Mouse (Mus musculus) thymus, adult 2 months (tissue): ENCODE measurements around the gene Lrrc7. TPM values are rescaled to one million over a fixed set of nuclear protein-coding genes. Genes with fewer than 3 reads are reported as not detected.

Experiments
- DNase-seq: peaks from one replicate; pipeline ENCODE4 v3.0.0; 2021
- H3K27ac ChIP-seq: fragments of 200-500 bp; 2 replicates; pipeline ENCODE4 v1.5.1; 2012; ENCODE audit warnings: low read length, control low read depth; ENCODE audit not compliant: control insufficient read depth, insufficient read depth
- H3K27me3 ChIP-seq: fragments of 200-500 bp; 2 replicates; pipeline ENCODE4 v1.6.1; 2012; ENCODE audit warnings: mild to moderate bottlenecking, low read length, moderate library complexity, mixed read lengths; ENCODE audit not compliant: control insufficient read depth, insufficient read depth
- H3K36me3 ChIP-seq: fragments of 200-500 bp; 2 replicates; pipeline ENCODE4 v1.6.1; 2012; ENCODE audit warnings: mild to moderate bottlenecking, low read length, moderate library complexity; ENCODE audit not compliant: control insufficient read depth, insufficient read depth
- H3K4me1 ChIP-seq: fragments of 200-500 bp; replicated peaks from 2 replicates; pipeline ENCODE4 v1.6.1; 2012; ENCODE audit warnings: low read length; ENCODE audit not compliant: control insufficient read depth, insufficient read depth
- H3K4me3 ChIP-seq: fragments of 200-500 bp; 2 replicates; pipeline ENCODE4 v1.5.1; 2012; ENCODE audit warnings: mild to moderate bottlenecking, low read length, control low read depth, moderate library complexity; ENCODE audit not compliant: control insufficient read depth, insufficient read depth
- CTCF ChIP-seq: fragments of 200-500 bp; IDR thresholded peaks from 2 replicates; pipeline ENCODE4 v1.5.1; 2012; ENCODE audit warnings: mild to moderate bottlenecking, control low read depth, low read length, moderate library complexity, borderline replicate concordance; ENCODE audit not compliant: control insufficient read depth, poor library complexity, insufficient read depth; ENCODE audit errors: extremely low read depth
- POLR2A ChIP-seq: fragments of 200-500 bp; IDR thresholded peaks from 2 replicates; pipeline ENCODE4 v1.6.1; 2012; ENCODE audit warnings: mild to moderate bottlenecking, low read length, control low read depth, moderate library complexity; ENCODE audit not compliant: control insufficient read depth, poor library complexity, insufficient read depth; ENCODE audit errors: extremely low read depth
- WGBS: fragments of 180-500 bp; shearing (Covaris S2); methylation state at CpG from one replicate; pipeline ENCODE4 v1.1.7; 2018; 5-methylcytosine and 5-hydroxymethylcytosine counted together
- polyA plus RNA-seq: library from polyadenylated mRNA; depleted of rRNA; stranded (reverse); fragments of >200 nt; gene quantifications from 2 replicates; pipeline ENCODE4 v1.2.3, GENCODE M21; 2012

Lrrc7 gene
- polyA plus RNA-seq, 1 experiment: not detected

DNA sequence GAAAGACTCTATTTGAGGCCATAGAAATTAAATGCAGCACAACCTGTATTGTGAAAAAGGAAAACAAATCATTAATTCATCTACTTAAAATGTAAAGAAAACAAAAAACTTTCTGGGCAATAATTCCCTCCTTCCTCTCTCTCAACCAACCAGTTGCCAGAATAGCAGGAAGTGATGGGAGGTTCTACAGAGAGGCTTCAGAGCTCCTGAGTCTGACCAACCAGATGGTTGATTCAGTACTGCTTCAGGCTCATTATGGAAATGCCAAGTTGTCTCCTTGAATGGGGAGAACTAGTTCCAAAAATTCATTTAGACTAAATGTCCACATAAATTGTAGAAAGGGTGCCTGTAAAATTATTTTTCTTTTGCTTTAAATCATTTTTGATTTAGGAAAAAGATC lies 231.9 kb downstream of the Lrrc7 start:
- Histone ChIP-seq H3K4me1 (no peaks in the 10 kb centered on the region), H3K4me3 (no peak overlapping the region), H3K27ac (no peak overlapping the region), H3K36me3 (no peaks in the 10 kb centered on the region), H3K27me3 (no peaks in the 10 kb centered on the region)
- DNase-seq: no peak
- no peak for TF ChIP-seq POLR2A
- no peak for TF ChIP-seq CTCF

DNA sequence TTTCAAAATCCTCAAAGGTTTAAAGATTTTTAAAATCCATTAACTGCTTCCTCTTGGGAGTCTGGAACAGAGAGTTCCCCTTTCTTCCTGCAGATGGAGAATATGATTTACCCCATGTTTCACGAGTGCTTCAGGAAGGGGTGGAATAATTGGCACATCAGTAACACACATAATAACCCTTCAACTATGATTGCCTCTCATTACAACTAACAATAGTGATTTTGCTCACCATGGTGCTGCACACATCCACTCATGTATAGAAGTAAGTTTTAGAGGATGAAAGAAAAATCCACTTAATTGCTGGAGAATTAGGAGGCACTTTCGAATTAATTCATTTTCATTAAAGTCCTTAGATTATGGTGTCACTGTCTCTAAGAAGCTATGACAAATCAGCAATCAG lies 251.6 kb downstream of the Lrrc7 start:
- no peak overlapping the region for H3K4me3 ChIP-seq
- 63% methylated on average over 2 of the region's 2 CpGs for WGBS
- H3K36me3 ChIP-seq: no peaks in the 10 kb centered on the region
- DNase-seq: no peak
- TF ChIP-seq POLR2A (no peak), CTCF (no peak)
- no peak overlapping the region for H3K27ac ChIP-seq
- H3K4me1 ChIP-seq: no peaks in the 10 kb centered on the region
- no peaks in the 10 kb centered on the region for H3K27me3 ChIP-seq

DNA sequence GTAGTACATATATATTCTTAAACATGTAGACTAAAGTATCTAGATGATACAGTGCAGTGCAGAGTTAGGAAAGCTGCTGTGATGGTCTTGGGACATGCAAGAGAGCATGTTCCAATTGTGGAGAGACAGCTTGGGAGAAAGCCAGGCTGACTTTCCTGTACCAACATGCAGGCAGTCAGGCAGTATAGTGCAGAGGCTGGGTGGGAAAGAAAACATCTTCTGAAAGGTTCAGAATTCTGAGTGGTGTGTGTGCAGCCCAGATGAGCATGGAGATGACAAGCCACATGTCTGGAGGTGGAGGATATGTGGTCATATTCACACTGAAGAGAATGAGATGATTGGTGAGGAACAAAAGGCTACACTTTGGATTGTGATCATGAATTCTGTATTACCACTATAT lies 254.6 kb downstream of the Lrrc7 start:
- Histone ChIP-seq H3K36me3 (no peaks in the 10 kb centered on the region), H3K4me3 (no peak overlapping the region), H3K4me1 (no peaks in the 10 kb centered on the region), H3K27ac (no peak overlapping the region), H3K27me3 (no peaks in the 10 kb centered on the region)
- DNase-seq: no peak
- no peak for TF ChIP-seq CTCF
- TF ChIP-seq POLR2A: no peak

DNA sequence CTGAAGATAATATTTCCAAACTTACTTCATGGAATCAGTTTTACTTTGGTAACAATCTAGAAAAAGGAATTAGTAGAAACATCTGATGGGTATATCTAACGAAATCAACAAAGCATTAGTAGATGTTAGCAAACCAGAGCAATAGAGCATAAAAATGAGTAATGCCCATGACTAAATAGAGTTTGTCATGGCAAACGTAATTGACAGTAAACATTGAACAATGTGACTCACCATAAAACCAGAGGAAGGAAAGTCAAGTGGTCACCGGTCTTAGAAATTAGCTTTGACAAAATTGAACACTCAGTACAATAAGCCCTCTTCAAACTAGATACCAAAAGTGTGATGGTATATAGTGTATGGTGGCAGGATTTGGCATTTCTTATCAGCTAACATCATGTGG lies 263.3 kb downstream of the Lrrc7 start:
- Histone ChIP-seq H3K27ac (no peak overlapping the region), H3K4me1 (no peaks in the 10 kb centered on the region), H3K36me3 (no peaks in the 10 kb centered on the region), H3K4me3 (no peak overlapping the region), H3K27me3 (no peaks in the 10 kb centered on the region)
- no peak for DNase-seq
- 88% methylated on average over 3 of the region's 3 CpGs for WGBS
- TF ChIP-seq POLR2A (no peak), CTCF (no peak)

DNA sequence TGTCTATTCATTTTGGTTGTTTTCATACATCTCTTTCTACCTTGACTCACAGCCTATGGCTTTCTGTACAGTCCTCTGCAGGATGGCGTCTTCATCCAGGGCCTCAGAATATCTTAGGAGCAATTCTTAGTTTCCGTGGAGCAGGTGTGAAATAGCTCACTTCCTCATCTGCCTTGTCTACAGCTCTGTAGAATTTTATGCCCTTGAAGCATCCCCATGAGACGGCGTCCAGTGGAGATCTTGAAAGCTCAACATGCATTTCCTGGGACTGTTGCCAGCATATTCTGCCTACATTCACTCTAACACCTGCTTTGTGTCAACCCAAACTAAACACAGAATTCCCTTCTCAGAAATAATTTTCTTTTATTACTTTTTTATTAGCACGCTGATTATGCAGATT lies 267.0 kb downstream of the Lrrc7 start:
- no peak for DNase-seq
- H3K36me3 ChIP-seq: no peaks in the 10 kb centered on the region
- 82% methylated on average over 5 of the region's 5 CpGs for WGBS

DNA sequence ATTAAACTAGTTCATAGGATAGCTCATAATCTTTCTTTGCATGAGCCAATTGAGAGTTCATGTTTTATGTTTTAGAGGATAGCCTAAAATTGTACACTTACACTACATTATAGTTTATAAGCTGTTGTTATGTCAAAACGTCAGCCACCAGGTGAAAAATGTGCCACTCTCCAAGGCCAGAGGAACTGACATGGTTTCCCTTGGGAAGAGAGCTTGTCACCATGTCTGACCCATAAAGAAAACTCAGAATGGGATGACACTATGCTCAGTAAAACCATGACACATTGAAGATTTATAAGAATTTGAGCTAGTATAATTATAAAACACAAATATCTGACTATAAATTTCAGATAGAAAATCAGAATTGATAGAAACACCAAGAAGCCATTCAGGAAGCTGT lies 277.6 kb downstream of the Lrrc7 start:
- DNase-seq: no peak
- 63% methylated on average over 1 of the region's 1 CpGs for WGBS
- no peak for TF ChIP-seq CTCF
- TF ChIP-seq POLR2A: no peak
- H3K36me3 ChIP-seq: no peaks in the 10 kb centered on the region
- no peaks in the 10 kb centered on the region for H3K27me3 ChIP-seq
- H3K4me3 ChIP-seq: no peak overlapping the region
- no peaks in the 10 kb centered on the region for H3K4me1 ChIP-seq
- no peak overlapping the region for H3K27ac ChIP-seq

More for the DNA sequence above, 267.0 kb downstream of the Lrrc7 start:
- no peak overlapping the region for H3K27ac ChIP-seq
- H3K4me1 ChIP-seq: no peaks in the 10 kb centered on the region
- TF ChIP-seq POLR2A (no peak), CTCF (no peak)
- no peak overlapping the region for H3K4me3 ChIP-seq
- no peaks in the 10 kb centered on the region for H3K27me3 ChIP-seq

DNA sequence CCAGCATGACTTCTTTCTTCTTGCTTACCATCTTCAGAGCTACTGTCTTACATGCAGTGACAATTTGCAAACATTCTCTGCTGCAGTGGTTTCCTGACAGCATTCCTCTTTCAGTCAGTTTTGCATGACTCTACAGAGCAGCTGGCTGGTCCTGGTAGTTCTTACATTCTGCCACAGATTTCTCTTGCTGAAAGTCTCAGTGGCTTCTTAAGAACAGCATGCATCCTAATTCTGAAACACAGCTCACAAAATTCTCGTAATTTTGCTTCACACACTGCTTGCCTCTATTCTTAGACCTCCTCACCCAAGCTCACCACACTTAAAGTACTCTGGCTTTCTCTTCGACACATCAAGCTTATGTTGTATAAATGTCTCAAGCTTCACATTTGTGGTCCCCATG lies 283.4 kb downstream of the Lrrc7 start:
- Histone ChIP-seq H3K4me3 (no peak overlapping the region), H3K36me3 (no peaks in the 10 kb centered on the region), H3K27me3 (no peaks in the 10 kb centered on the region), H3K27ac (no peak overlapping the region), H3K4me1 (no peaks in the 10 kb centered on the region)
- whole genome bisulfite sequencing: 75% methylated on average over 2 of the region's 2 CpGs
- TF ChIP-seq CTCF: no peak
- TF ChIP-seq POLR2A: no peak
- DNase-seq: no peak
